Mouse (Mus musculus) heart, postnatal 0 days (tissue): ENCODE measurements around the gene Neu2.

ENCODE experiments used
- CTCF ChIP-seq: IDR thresholded peaks from 2 replicates; pipeline ENCODE4 v1.5.1; 2016; ENCODE audit warnings: antibody characterized with exemption, control low read depth, low read depth
- EP300 ChIP-seq: IDR thresholded peaks from 2 replicates; pipeline ENCODE4 v1.6.1; 2016; ENCODE audit warnings: antibody characterized with exemption, low read depth

DNA sequence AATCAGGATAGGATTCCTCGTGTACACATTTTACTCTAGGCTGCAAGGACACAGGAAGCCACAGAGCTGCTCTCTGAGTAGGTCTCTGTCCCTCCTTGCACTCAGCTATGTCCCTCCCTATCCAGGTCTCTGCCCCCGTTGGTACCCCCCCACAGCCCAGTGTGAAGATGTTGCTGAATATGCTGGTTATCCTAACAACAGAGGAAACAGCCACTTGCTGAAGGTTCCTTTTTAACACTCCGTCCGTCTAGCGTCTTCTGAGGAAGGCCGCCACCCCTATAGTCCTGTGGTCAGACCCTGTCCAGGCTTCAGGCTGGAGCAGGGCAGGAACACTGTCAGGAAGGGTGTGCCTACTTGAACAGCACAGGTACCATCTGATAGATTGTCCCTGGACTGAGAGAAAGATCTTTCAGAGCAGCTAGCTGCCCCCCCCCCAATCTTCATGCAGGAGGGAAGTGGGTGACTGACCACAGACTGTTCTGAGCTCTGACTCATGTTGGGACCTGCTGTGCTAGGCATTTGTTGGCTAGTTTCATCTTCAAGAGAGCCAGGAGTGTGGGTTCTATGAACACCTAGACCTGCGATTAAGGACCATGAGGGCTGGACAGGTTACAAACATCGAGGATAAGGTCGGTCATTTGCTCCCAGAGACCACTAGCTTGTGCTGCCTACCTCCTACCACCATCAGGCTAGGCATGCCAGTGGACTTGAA is 111.6 kb downstream of the Neu2 start:
- no peak for TF ChIP-seq CTCF
- TF ChIP-seq EP300: no peak
